Mouse (Mus musculus) forebrain, embryonic 14.5 days (tissue): ENCODE data around the gene Ispd. TPM values are rescaled to one million over a fixed set of nuclear protein-coding genes. Genes with fewer than 3 reads are reported as not detected.

Source experiments
- ATAC-seq: fragments of 200-750 bp; cut with Nextera tagmentation; 2 replicates; pipeline ENCODE4 v1.8.0; 2017; ENCODE audit warnings: mild to moderate bottlenecking, moderate library complexity
- DNase-seq: peaks from one replicate; pipeline ENCODE4 v3.0.0-alpha.2; 2015; ENCODE audit warnings: low spot score
- H3K27ac ChIP-seq: fragments of 300-500 bp; sonication (generic); 2 replicates; pipeline ENCODE4 v1.5.1; 2014; ENCODE audit warnings: low read depth, mild to moderate bottlenecking, control low read depth, low read length, moderate library complexity
- H3K27me3 ChIP-seq: fragments of 300-500 bp; sonication (generic); replicated peaks from 2 replicates; pipeline ENCODE4 v1.6.1; 2014; ENCODE audit warnings: low read length, control low read depth, mixed read lengths; ENCODE audit not compliant: control insufficient read depth, insufficient read depth
- H3K36me3 ChIP-seq: fragments of 300-500 bp; sonication (generic); 2 replicates; pipeline ENCODE4 v1.6.1; 2014; ENCODE audit warnings: low read length, control low read depth; ENCODE audit not compliant: control insufficient read depth, insufficient read depth
- H3K4me1 ChIP-seq: fragments of 300-500 bp; sonication (generic); 2 replicates; pipeline ENCODE4 v1.6.1; 2014; ENCODE audit warnings: antibody characterized with exemption, low read length, control low read depth; ENCODE audit not compliant: control insufficient read depth, insufficient read depth
- H3K4me2 ChIP-seq: fragments of 300-500 bp; sonication (generic); 2 replicates; pipeline ENCODE4 v1.6.1; 2014; ENCODE audit warnings: mild to moderate bottlenecking, control low read depth, low read length
- H3K4me3 ChIP-seq: fragments of 300-500 bp; sonication (generic); 2 replicates; pipeline ENCODE4 v1.5.1; 2014; ENCODE audit warnings: low read depth, low read length, control low read depth
- H3K9ac ChIP-seq: fragments of 300-500 bp; sonication (generic); 2 replicates; pipeline ENCODE4 v1.6.1; 2014; ENCODE audit warnings: mild to moderate bottlenecking, low read length, control low read depth, moderate library complexity
- H3K9me3 ChIP-seq: fragments of 300-500 bp; sonication (generic); replicated peaks from 2 replicates; pipeline ENCODE4 v1.6.1; 2016; ENCODE audit warnings: low read length, control low read depth, mixed read lengths; ENCODE audit not compliant: control insufficient read depth
- WGBS: fragments of 180-500 bp; shearing (Covaris S2); extraction: QIAGEN DNeasy Blood & Tissue Kit; methylation state at CpG from one replicate; pipeline ENCODE4 v1.1.7; 2014; 5-methylcytosine and 5-hydroxymethylcytosine counted together
- polyA plus RNA-seq: library from polyadenylated mRNA; unstranded; fragments of >200 nt; fragmentation: Nextera tagmentation; extraction: Ambion mirVana; gene quantifications from 2 replicates; pipeline ENCODE4 v1.2.1, GENCODE M21; 2014

The Ispd gene
- polyA plus RNA-seq, 1 experiment from 2014 or later = 7.2 TPM

DNA sequence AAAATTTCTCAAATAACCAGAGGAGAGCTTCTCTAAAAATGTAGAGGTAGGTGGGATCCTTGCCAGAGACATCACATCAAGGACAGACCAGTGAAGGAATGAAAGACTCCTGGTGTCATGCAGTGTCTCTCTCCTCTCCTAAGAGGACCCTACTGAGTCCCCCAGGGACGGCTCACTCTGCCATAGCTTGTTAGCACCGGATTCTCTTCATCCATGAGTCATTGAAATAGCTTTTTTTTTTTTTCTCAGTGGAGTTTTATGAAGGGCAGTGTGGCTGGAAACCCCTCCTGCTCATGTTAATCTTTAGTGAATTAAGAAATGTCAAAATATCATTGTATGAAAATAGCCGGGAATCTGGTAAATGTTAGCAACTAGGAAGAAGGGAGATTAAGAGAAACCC lies 342.1 kb downstream of the Ispd start:
- Histone ChIP-seq H3K4me3 (no peak overlapping the region), H3K9me3 (no peaks in the 10 kb centered on the region), H3K27ac (no peak overlapping the region), H3K4me1 (no peaks in the 10 kb centered on the region), H3K4me2 (no peak overlapping the region), H3K9ac (no peak overlapping the region), H3K27me3 (no peaks in the 10 kb centered on the region), H3K36me3 (no peaks in the 10 kb centered on the region)
- ATAC-seq (no peak), DNase-seq (no peak)
- 75% methylated on average over 3 of the region's 3 CpGs for WGBS

DNA sequence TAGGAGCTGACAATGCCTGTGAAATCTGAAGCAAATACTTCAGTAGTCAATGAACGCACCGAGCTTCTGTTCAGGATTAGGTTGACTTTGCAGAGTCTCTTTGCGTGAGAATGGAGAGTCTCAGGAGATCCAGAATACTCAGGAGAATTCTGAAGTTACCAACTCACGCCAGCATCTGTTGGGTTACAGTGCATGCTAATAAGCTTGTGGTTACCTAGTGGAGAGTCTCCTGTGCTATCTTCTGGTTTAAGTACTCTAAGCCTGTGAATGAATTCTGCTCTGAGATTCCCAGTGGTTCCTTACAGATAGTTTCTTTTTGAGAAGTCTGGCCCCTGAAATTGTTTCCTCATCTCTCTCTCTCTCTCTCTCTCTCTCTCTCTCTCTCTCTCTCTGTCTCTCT lies 343.0 kb downstream of the Ispd start:
- ATAC-seq (no peak), DNase-seq (no peak)
- no peak overlapping the region for H3K27ac ChIP-seq
- H3K9ac ChIP-seq = no peak overlapping the region
- H3K4me3 ChIP-seq = no peak overlapping the region
- 77% methylated on average over 4 of the region's 4 CpGs for WGBS
- H3K4me2 ChIP-seq = no peak overlapping the region
- H3K4me1 ChIP-seq = no peaks in the 10 kb centered on the region
- H3K27me3 ChIP-seq = no peaks in the 10 kb centered on the region
- no peaks in the 10 kb centered on the region for H3K9me3 ChIP-seq
- H3K36me3 ChIP-seq = no peaks in the 10 kb centered on the region

- 86% methylated on average over 3 of the region's 3 CpGs for WGBS
- Histone ChIP-seq H3K4me3 (no peak overlapping the region), H3K4me2 (no peak overlapping the region)
Measured at GRCm38 (mm10) chr12:36725250-36725649, 344.0 kb downstream of the Ispd start.

DNA sequence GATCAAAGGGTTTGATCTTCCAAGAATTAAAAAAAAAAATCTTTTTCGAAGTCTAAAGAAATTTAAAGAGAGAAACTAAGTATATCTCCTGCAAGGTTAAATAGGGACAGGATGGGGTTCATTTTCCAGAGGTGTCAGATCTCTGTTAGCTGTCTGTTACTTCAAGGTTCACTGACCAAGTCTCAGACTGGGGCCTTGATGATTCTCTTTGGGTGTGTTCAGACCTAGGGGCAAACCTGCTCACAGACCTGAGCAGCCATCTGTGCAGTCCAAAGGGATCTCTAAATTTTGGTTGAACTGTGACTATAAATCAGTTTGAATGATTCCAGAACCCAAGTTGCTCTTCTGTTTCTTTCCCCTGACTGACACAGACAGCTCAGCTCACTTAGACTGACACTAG lies 344.8 kb downstream of the Ispd start:
- Histone ChIP-seq H3K9ac (no peak overlapping the region), H3K27me3 (no peaks in the 10 kb centered on the region), H3K4me2 (no peak overlapping the region), H3K36me3 (no peaks in the 10 kb centered on the region), H3K9me3 (no peaks in the 10 kb centered on the region), H3K4me3 (no peak overlapping the region), H3K27ac (no peak overlapping the region), H3K4me1 (no peaks in the 10 kb centered on the region)
- DNase-seq (no peak), ATAC-seq (no peak)
- 78% methylated on average over 1 of the region's 1 CpGs for WGBS

More at GRCm38 (mm10) chr12:36725250-36725649, 344.0 kb downstream of the Ispd start:
- Histone ChIP-seq H3K9me3 (no peaks in the 10 kb centered on the region), H3K27me3 (no peaks in the 10 kb centered on the region), H3K4me1 (no peaks in the 10 kb centered on the region), H3K9ac (no peak overlapping the region), H3K36me3 (no peaks in the 10 kb centered on the region), H3K27ac (no peak overlapping the region)
- DNase-seq = no peak
- no peak for ATAC-seq

DNA sequence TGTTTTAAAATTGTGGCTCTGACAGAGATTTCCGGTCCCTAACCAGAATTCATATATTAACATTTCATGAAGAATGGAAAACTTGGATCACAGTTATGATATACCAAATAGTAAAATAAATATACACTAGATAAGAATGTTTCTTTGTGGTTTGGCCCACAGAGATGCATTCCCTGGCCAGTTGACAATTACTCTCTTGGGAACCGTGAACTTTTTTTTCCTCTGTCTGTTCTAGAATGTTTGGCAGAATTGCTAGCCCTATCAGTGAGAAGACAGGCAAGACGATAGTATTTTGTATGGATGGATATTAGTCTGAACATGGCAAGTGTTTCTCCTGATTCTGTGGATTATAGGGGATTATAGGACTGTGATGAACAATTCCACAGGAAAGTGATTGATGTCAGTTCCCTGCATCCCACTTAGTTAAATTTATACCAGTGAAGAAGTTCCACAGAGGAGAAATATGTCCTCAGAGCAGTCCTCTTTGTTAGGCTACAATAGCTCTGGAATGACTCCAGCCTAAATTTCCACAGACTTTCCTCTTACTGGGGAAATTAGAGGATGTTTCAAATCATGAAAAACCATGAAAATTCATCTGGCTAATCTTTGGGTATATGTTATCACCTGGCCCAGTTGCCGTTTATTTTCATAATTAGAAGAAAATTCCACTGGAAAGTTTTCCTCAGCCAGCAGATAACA lies 352.6 kb downstream of the Ispd start:
- no peak overlapping the region for H3K4me3 ChIP-seq
- H3K9ac ChIP-seq = no peak overlapping the region
- DNase-seq = no peak
- H3K27me3 ChIP-seq = no peaks in the 10 kb centered on the region
- 91% methylated on average over 4 of the region's 4 CpGs for WGBS
- H3K4me2 ChIP-seq = no peak overlapping the region
- H3K36me3 ChIP-seq = no peaks in the 10 kb centered on the region
- no peaks in the 10 kb centered on the region for H3K4me1 ChIP-seq
- no peaks in the 10 kb centered on the region for H3K9me3 ChIP-seq
- no peak for ATAC-seq
- no peak overlapping the region for H3K27ac ChIP-seq

Other genes with a start within 250 kb of the Ispd start
- 55.4 and 70.3 TPM in 2 replicates for gene Ankmy2, start 224.3 kb upstream of the Ispd start, polyA plus RNA-seq
- gene Bzw2, start 223.4 kb upstream of the Ispd start, polyA plus RNA-seq = 541 and 574 TPM in 2 replicates
- gene Lrrc72, start 128.1 kb upstream of the Ispd start, polyA plus RNA-seq = not detected in 2 replicates
- 11.4 and 11.7 TPM in 2 replicates for gene Sostdc1, start 67.3 kb upstream of the Ispd start, polyA plus RNA-seq
- gene D630036H23Rik, start 731 bp downstream of the Ispd start, polyA plus RNA-seq = 2.1 and 3.5 TPM in 2 replicates